Mouse (Mus musculus): ENCODE measurements around the gene Ric1.
"Not testable (repeated sequence)": the region's sequence is repeated elsewhere in the genome, so short reads cannot be mapped to it uniquely, and the experiment has no call there.

The Ric1 gene

DNA sequence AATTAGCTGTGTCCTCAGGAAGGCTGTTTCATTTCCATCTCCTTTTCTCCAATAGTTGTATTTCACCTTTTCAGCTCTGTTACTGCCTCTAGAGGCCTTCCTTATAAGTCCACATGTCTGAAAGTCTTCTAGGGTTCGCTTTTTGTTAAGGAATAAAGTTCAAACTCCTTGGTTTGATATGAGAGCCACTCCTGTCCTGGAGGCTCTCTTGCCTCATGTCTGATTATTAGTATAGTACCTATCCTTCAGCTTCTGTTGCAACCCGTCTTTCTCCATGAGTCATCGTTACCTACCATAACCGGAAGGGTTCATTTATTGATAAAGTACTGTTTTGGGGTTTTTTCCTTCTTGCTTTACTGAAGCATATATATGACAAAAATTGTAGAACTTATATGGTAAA, 5.2 kb downstream of the Ric1 start:
- no peak for DNase-seq (ENCODE audit: low spot score)

DNA sequence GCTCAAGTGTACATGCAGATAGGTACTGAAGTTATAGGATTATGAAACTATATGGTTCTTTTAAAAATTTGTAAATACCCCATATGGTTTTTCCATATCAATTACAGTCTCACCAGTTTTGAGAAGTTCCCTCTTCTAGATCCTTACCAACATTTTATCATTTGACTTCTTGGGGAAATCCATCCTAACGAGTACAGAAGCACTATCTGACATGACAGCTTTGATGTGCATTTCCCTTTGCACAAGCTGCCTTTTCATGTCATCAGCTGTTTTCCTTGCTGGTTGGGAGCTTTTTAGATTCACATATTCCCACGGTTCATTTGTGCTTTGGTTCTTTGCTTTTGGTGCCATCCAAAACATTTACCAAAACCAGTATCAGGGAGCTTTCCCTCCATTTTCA, 6.5 kb downstream of the Ric1 start:
- DNase-seq (ENCODE audit: low spot score): no peak

DNA sequence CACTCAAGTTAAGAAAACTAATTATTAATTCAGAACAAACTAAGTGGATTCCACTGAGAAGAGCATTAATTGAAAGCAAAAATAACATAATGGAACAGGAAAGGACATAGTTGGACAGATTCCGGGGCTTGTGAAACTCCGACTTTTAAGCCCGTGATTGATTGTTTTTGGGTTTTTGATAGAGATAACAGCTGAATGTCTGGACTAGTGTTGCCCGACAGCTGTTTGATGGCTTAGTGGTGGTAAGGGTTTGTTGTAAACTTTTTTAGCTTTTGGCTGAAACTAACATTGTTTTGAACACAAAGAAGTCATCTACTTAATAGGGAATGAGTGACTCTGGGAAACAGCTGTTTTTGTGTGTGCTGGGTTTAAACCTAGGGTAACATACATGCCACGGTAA, 11.9 kb downstream of the Ric1 start:
- DNase-seq (ENCODE audit: low spot score): no peak

- no peak for DNase-seq (ENCODE audit: low spot score)
Observed at GRCm38 (mm10) chr19:29542256-29542970, 20.3 kb downstream of the Ric1 start.

DNA sequence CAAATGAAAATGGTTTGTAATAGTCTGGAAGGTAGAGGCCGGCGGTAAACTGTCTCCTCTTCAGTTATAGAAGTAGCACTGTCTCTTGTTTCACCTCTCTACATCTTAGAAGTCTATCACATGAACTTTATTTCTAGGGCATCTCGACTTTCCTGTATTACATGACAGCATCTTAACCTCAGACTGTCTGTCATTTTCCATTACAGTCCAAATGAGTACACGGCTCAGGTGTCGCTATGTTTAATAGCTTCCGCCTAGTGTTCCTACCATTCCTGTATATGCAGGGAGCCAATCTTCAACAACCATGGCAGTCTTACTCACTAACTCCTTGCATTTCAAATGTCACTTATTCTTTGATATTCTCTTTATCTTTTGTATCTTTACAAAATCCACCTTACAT, 21.9 kb downstream of the Ric1 start:
- DNase-seq (ENCODE audit: low spot score): no peak

- no peak for DNase-seq (ENCODE audit: low spot score)
Observed at GRCm38 (mm10) chr19:29550618-29551017, 28.5 kb downstream of the Ric1 start.

DNA sequence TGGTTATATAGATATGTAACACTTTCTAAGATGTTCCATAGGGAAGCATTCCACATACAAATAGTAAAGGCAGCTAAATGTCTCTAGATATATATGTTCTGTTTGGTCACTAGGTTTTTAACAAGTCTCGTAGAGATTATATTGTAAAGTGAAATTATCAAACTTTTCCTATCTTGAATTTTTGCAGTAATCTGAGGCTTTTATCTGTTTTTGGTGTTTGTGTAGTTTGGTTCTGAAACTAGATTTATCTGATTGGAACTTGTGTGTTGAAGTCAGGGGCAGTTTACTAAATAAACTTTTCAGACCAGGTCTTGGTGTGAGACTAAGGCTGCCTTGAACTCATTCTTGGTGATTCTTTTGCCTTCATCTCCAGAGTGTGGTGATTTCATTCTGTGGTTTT, 29.0 kb downstream of the Ric1 start:
- DNase-seq (ENCODE audit: low spot score): no peak

GRCm38 (mm10) chr19:29551980-29552379, 29.9 kb downstream of the Ric1 start:
- not testable (repeated sequence) for DNase-seq (ENCODE audit: low spot score)

DNA sequence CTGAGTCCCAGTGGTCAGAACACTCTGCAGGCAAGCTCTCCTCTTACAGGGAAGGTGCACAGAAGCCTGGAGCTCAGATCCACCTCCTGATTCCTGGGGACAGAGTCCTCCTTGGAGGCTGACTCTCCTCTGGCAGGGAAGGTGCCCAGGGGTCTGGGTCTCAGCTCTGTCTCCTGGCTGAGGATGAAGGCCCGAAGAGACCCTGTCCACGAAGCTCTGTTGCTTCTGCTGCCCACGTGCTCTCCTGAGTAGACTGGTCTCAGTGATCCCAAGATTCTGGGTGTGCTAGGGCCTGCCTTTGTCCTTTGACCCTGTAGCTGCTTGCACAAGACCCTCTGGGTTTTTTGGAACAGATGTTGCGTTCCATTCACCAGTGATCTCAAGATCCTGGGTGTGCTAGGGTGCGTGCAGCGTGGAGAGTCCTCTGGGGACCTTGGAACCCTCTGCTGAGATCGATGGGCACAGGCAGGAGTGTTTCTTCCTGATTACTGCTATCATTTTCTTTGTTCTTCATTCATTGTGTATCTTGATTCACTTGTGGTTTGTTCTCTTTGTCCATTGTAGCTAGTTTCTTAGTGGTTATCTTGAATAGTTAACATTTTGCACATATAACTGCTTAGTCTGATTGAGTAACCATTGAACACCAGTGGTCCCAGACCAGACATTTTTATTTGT, 35.2 kb downstream of the Ric1 start:
- DNase-seq (ENCODE audit: low spot score): not testable (repeated sequence)

GRCm38 (mm10) chr19:29562166-29562565, 40.1 kb downstream of the Ric1 start:
- DNase-seq (ENCODE audit: low spot score): no peak

DNA sequence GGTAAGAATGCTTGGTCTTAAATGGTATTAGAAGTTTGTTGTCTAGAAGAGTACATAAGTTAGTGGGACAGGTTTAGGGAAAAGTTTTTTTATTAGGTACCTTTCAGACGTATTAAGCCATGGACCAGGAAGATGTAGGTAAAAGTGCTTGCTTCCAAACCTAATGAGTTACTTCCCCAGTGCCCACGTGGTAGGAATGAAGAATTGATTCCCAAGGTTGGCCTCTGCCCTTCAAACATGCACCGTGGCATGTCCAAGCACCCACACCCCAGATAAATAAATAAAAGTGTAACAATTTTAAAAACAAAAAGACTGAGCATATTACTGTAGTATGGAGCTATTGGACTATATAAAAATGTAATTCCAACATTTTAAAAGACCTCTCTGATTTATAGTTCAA, 40.5 kb downstream of the Ric1 start:
- no peak for DNase-seq (ENCODE audit: low spot score)

DNA sequence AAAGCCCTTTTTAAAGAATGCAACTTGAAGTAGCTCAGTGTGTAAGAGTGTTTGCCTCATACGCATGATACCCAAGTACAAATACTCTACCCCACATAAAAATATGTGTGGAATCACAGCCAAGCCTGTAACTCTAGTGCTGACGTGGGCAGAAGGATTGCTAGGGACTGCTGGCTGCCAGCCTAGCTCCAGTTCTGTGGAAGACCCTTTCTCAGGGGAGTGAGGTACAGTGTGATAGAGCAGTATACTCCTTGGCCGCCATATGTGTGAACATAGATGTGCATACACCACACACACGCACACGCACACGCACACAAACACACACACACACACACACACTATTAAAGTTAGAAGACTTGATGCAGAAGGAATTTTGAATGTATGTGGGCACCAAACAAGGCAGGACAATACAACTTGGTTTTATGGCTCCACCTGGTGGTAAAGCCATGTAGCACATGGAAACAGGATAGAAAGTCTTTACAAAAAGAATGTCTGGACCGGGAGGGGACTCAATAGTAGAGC, 41.2 kb downstream of the Ric1 start:
- peak; percentile 58 for DNase-seq (ENCODE audit: low spot score)

DNA sequence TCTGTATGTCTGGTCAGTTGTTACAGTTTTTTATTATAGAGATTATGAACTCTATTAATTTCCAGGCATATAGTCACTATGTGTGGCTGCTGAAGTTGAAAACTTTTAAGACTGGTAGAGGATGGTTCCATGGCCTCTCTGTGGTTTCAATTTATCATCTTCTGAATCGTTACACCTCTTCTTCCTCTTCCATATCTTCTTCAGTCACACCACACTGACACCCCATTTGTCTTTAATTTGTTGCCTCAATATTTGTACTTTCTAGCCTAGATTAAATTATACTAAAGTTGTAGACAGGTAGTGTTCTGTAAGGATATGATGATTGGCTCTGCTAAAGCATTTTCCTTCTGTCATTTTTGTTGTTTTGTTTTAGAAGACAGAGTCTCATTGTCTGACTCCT, 44.4 kb downstream of the Ric1 start:
- DNase-seq (ENCODE audit: low spot score): no peak

DNA sequence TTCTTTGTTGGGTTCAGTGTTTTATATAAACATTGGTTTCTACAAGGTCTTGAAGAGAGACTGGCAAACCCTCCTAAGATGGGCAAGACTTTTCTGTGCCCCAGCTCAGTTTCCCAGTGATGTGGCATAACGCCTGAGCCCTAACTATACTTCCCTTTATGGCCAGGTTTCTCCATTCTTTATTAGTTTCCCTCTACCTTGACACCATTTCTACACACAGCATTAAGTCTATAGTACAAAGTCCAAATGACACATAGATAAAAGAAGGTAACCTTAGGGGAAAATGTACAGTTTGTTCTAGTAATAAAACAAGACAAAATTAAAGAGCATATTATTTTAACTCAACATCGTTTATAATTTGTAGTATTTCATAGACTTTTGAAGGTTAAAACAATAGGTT, 60.4 kb downstream of the Ric1 start:
- DNase-seq (ENCODE audit: low spot score): no peak

GRCm38 (mm10) chr19:29583734-29584133, 61.7 kb downstream of the Ric1 start:
- no peak for DNase-seq (ENCODE audit: low spot score)

DNA sequence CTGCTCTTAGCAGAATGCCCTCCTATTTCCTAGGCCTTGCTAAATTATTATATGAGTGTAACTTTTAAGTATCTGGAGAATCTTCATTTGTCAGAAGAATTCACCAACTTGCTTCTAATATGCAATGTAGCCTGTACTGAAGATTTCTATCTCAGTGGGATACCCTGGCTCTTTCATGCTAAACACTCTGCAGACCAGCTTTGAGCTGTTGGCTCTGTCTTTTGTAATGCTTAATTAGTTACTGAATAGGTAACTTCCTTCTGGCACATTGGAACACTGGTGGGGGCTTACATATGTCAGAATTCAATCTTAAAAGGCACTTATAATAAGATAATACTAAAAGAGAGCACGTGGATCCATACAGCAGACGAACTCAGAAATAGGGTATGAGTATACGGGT, 71.7 kb downstream of the Ric1 start:
- DNase-seq (ENCODE audit: low spot score): not testable (repeated sequence)

DNA sequence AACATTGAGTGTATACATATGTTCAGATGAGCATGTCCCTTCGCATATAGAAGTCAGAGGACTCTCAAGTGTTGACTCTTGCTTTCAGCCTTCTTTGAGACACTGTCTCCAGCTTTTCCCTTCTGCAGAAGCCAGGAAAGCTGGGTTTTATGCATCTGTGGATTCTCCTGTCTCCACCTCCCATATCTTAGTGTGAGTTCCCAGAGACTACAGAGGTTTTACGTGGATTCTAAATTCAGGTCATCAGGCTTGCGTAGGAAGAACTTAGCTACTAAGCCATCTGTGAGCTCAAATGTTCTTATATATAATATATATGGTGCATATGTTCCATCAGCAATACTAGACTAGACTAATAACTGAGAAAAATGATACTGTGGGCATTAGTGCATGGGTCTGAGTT, 74.2 kb downstream of the Ric1 start:
- no peak for DNase-seq (ENCODE audit: low spot score)

- DNase-seq (ENCODE audit: low spot score): no peak
Observed at GRCm38 (mm10) chr19:29596985-29597384, 74.9 kb downstream of the Ric1 start.

DNA sequence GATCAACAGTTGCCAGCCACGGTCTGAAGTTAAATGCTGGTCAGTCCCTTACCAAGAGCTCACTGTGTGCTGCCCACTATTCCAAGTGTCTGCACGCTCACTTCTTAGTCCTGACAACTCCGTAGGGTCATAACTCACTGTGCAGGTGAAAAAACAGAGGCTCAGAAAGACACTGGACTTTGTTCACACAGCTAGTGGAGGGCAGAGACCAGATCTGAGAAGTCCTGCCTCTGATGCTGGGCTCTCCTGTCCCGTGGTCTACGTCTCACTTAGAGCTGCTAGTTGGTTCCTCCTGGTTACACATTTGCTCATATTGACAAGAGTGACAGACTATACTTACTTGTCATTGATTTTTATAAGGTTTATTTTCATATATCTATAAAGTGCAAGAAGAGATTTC, 76.9 kb downstream of the Ric1 start:
- DNase-seq (ENCODE audit: low spot score): no peak

- DNase-seq (ENCODE audit: low spot score): peak; percentile 7
Observed at GRCm38 (mm10) chr19:29603548-29604353, 81.7 kb downstream of the Ric1 start.

DNA sequence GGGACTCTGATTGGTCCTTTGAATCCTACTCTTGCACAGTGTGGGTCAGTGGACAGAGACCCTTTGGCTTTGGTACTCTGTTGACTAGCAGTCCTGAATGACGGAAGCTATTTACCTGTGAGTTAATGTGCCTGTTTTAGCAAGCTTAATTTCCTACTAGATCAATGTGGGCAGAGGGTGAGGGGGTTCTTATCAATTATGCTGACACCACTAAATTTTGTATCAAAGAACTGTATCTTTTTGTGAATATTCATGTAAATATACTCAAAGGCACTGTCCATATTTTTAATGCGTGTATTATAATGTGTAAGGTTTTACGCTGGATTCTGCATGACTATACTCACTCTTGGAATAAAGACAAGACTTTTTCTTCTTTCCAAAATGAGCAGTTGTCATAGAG, 82.6 kb downstream of the Ric1 start:
- no peak for DNase-seq (ENCODE audit: low spot score)

- DNase-seq (ENCODE audit: low spot score): no peak
Observed at GRCm38 (mm10) chr19:29607521-29607920, 85.4 kb downstream of the Ric1 start.

DNA sequence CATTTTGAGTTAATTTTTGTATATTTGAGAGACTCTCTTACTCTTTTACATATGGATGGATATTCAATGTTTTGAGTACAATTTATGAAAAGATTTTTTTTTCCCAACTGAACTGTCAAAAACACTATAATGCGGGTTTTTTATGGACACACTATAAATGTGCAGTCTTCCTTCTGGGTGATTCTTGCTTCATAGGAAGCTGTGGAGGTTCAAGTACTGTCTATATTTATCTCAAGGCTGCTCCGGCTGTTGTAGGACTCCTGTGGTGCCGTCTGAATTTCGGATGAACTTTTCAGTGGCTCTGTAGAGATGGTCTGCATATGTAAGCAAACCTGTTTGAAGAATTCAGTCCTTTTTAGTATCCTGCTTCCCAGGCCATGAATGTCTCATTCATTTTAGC, 86.1 kb downstream of the Ric1 start:
- DNase-seq (ENCODE audit: low spot score): no peak
